Mouse (Mus musculus) ES-Bruce4 (cell line): Measurements from ENCODE around the gene Mxra8. TPM values are rescaled to one million over a fixed set of nuclear protein-coding genes. Genes with fewer than 3 reads are reported as not detected.

Experiments used
- H3K27ac ChIP-seq: 2 replicates; pipeline ENCODE4 v1.5.1; 2012; ENCODE audit warnings: low read length, inconsistent platforms; ENCODE audit not compliant: insufficient read depth
- H3K27me3 ChIP-seq: 2 replicates; pipeline ENCODE4 v1.6.1; 2012; ENCODE audit warnings: mild to moderate bottlenecking, low read length, inconsistent platforms; ENCODE audit not compliant: control insufficient read depth, poor library complexity, insufficient read depth, severe bottlenecking
- H3K36me3 ChIP-seq: 2 replicates; pipeline ENCODE4 v1.6.1; 2012; ENCODE audit warnings: inconsistent platforms, mild to moderate bottlenecking, low read length, moderate library complexity; ENCODE audit not compliant: control insufficient read depth, poor library complexity, insufficient read depth, severe bottlenecking
- H3K4me1 ChIP-seq: one replicate; pipeline ENCODE4 v1.8.1; 2011; ENCODE audit warnings: low read length; ENCODE audit not compliant: control insufficient read depth, insufficient read depth
- H3K4me3 ChIP-seq: 2 replicates; pipeline ENCODE4 v1.5.1; 2011; ENCODE audit warnings: low read depth, mild to moderate bottlenecking, low read length
- H3K9ac ChIP-seq: 2 replicates; pipeline ENCODE4 v1.6.1; 2012; ENCODE audit warnings: low read depth, mild to moderate bottlenecking, inconsistent platforms; ENCODE audit not compliant: poor library complexity, severe bottlenecking
- H3K9me3 ChIP-seq: replicated peaks from 2 replicates; pipeline ENCODE4 v1.6.1; 2012; ENCODE audit warnings: mild to moderate bottlenecking, low read length, inconsistent platforms; ENCODE audit not compliant: control insufficient read depth, poor library complexity, insufficient read depth, severe bottlenecking
- CTCF ChIP-seq: IDR thresholded peaks from one replicate; pipeline ENCODE4 v1.8.1; 2011; ENCODE audit warnings: low read depth, low read length
- EP300 ChIP-seq: IDR thresholded peaks from 2 replicates; pipeline ENCODE4 v1.6.1; 2011; ENCODE audit warnings: low read depth, low read length; ENCODE audit not compliant: insufficient read depth
- POLR2A ChIP-seq: IDR thresholded peaks from one replicate; pipeline ENCODE4 v1.8.1; 2011; ENCODE audit warnings: low read length; ENCODE audit not compliant: insufficient read depth
- polyA plus RNA-seq: library from polyadenylated mRNA; stranded (reverse); fragments of >200 nt; gene quantifications from 2 replicates; pipeline ENCODE4 v1.2.4, GENCODE M21; 2011; ENCODE audit warnings: low read depth; ENCODE audit not compliant: missing spikeins, insufficient read depth, insufficient read length

The Mxra8 gene
- polyA plus RNA-seq, 1 experiment, result 21.1 TPM

- H3K27ac ChIP-seq, result peak within 1 kb of the TSS; percentile 57; the same call in 1 of the 2 replicates
Observed at GRCm38 (mm10) chr4:155802741-155803339, 36.6 kb upstream of the Mxra8 start, which contains the start of gene Mrpl20. Gene Mrpl20 (plus strand): TSS chr4:155802878.

GRCm38 (mm10) chr4:155803340-155804041 is 36.0 kb upstream of the Mxra8 start:
- no peaks in the 10 kb centered on the region for H3K9me3 ChIP-seq
- no peak overlapping the region for H3K27ac ChIP-seq
- peaks cover 17% of the 10 kb centered on the region for H3K36me3 ChIP-seq
- H3K9ac ChIP-seq, result peak overlapping the region; percentile 77
- no peaks in the 10 kb centered on the region for H3K4me1 ChIP-seq
- peak overlapping the region; percentile 87 for H3K4me3 ChIP-seq
- no peaks in the 10 kb centered on the region for H3K27me3 ChIP-seq
- TF ChIP-seq POLR2A, result no peak
- no peak for TF ChIP-seq CTCF
- no peak for TF ChIP-seq EP300

More at GRCm38 (mm10) chr4:155802741-155803339, 36.6 kb upstream of the Mxra8 start, which contains the start of gene Mrpl20:
- H3K36me3 ChIP-seq, result peaks cover 11% of the 10 kb centered on the region
- H3K4me1 ChIP-seq, result no peaks in the 10 kb centered on the region
- H3K27me3 ChIP-seq, result no peaks in the 10 kb centered on the region
- H3K9me3 ChIP-seq, result no peaks in the 10 kb centered on the region
- H3K9ac ChIP-seq, result peak within 1 kb of the TSS; percentile 77
- peak within 1 kb of the TSS; percentile 87 for H3K4me3 ChIP-seq
- TF ChIP-seq CTCF (peak; percentile 10), POLR2A (no peak)

GRCm38 (mm10) chr4:155807841-155808240 is 31.6 kb upstream of the Mxra8 start:
- no peaks in the 10 kb centered on the region for H3K9me3 ChIP-seq
- peaks cover 36% of the 10 kb centered on the region for H3K36me3 ChIP-seq
- H3K27ac ChIP-seq, result no peak overlapping the region
- no peaks in the 10 kb centered on the region for H3K27me3 ChIP-seq
- no peaks in the 10 kb centered on the region for H3K4me1 ChIP-seq
- H3K9ac ChIP-seq, result no peak overlapping the region
- TF ChIP-seq CTCF (no peak), EP300 (no peak), POLR2A (no peak)
- no peak overlapping the region for H3K4me3 ChIP-seq

GRCm38 (mm10) chr4:155811929-155812664 is 27.4 kb upstream of the Mxra8 start, which contains the start of gene Ccnl2:
Gene Ccnl2 (plus strand): TSS chr4:155812489.
- Histone ChIP-seq H3K36me3 (peaks cover 65% of the 10 kb centered on the region), H3K27ac (peak within 1 kb of the TSS; percentile 55), H3K27me3 (no peaks in the 10 kb centered on the region), H3K4me3 (peak within 1 kb of the TSS; percentile 100), H3K9ac (peak within 1 kb of the TSS; percentile 94), H3K4me1 (no peaks in the 10 kb centered on the region), H3K9me3 (no peaks in the 10 kb centered on the region)
- TF ChIP-seq EP300 (no peak), POLR2A (no peak), CTCF (no peak)

- TF ChIP-seq EP300, result no peak
- no peak for TF ChIP-seq CTCF
- TF ChIP-seq POLR2A, result no peak
- Histone ChIP-seq H3K27me3 (no peaks in the 10 kb centered on the region), H3K27ac (peak overlapping the region; percentile 12; the same call in 1 of the 2 replicates), H3K9me3 (no peaks in the 10 kb centered on the region), H3K4me3 (peak overlapping the region; percentile 100), H3K36me3 (peaks cover 65% of the 10 kb centered on the region), H3K9ac (peak overlapping the region; percentile 94), H3K4me1 (no peaks in the 10 kb centered on the region)
Observed at GRCm38 (mm10) chr4:155812665-155813181, 26.8 kb upstream of the Mxra8 start.
